Mouse (Mus musculus) lung, postnatal 36 days (tissue): ENCODE measurements around the gene Ramp1.

ENCODE experiments used
- DNase-seq: peaks from one replicate; pipeline ENCODE4 v3.0.0; 2022; ENCODE audit warnings: mixed read lengths

Ramp1 gene

GRCm38 (mm10) chr1:91201122-91201521 is 21.5 kb downstream of the Ramp1 start:
- DNase-seq, result no peak

- DNase-seq, result no peak
These were observed 24.7 kb downstream of the Ramp1 start for GRCm38 (mm10) chr1:91204221-91204765.

- DNase-seq, result peak; percentile 35
These were observed 26.0 kb downstream of the Ramp1 start for GRCm38 (mm10) chr1:91205651-91206050.

GRCm38 (mm10) chr1:91206336-91206735 is 26.7 kb downstream of the Ramp1 start:
- DNase-seq, result no peak

GRCm38 (mm10) chr1:91206873-91207272 is 27.3 kb downstream of the Ramp1 start:
- no peak for DNase-seq

GRCm38 (mm10) chr1:91207334-91208074 is 27.9 kb downstream of the Ramp1 start:
- DNase-seq, result peak; percentile 70

GRCm38 (mm10) chr1:91209343-91209742 is 29.7 kb downstream of the Ramp1 start:
- no peak for DNase-seq

- DNase-seq, result no peak
These were observed 30.2 kb downstream of the Ramp1 start for GRCm38 (mm10) chr1:91209785-91210184.

GRCm38 (mm10) chr1:91211099-91211498 is 31.5 kb downstream of the Ramp1 start:
- peak; percentile 79 for DNase-seq

GRCm38 (mm10) chr1:91211591-91212008 is 32.0 kb downstream of the Ramp1 start:
- no peak for DNase-seq

GRCm38 (mm10) chr1:91215264-91215663 is 35.6 kb downstream of the Ramp1 start:
- DNase-seq, result no peak

GRCm38 (mm10) chr1:91215981-91216380 is 36.4 kb downstream of the Ramp1 start:
- no peak for DNase-seq

- DNase-seq, result peak; percentile 54
These were observed 37.1 kb downstream of the Ramp1 start for GRCm38 (mm10) chr1:91216504-91217267.

GRCm38 (mm10) chr1:91219641-91220321 is 40.2 kb downstream of the Ramp1 start:
- DNase-seq, result no peak

GRCm38 (mm10) chr1:91220322-91220672 is 40.7 kb downstream of the Ramp1 start:
- peak; percentile 57 for DNase-seq

GRCm38 (mm10) chr1:91226562-91226961 is 46.9 kb downstream of the Ramp1 start:
- DNase-seq, result no peak

GRCm38 (mm10) chr1:91227381-91228054 is 47.9 kb downstream of the Ramp1 start:
- DNase-seq, result no peak

- no peak for DNase-seq
These were observed 51.5 kb downstream of the Ramp1 start for GRCm38 (mm10) chr1:91231142-91231541.

- DNase-seq, result peak; percentile 75
These were observed 52.3 kb downstream of the Ramp1 start for GRCm38 (mm10) chr1:91231896-91232295.

GRCm38 (mm10) chr1:91235395-91235794 is 55.8 kb downstream of the Ramp1 start:
- DNase-seq, result no peak

- no peak for DNase-seq
These were observed 58.1 kb downstream of the Ramp1 start for GRCm38 (mm10) chr1:91237676-91238075.

- DNase-seq, result peak; percentile 79
These were observed 59.5 kb downstream of the Ramp1 start for GRCm38 (mm10) chr1:91239112-91239511.

- DNase-seq, result no peak
These were observed 60.2 kb downstream of the Ramp1 start for GRCm38 (mm10) chr1:91239800-91240199.
